Mouse (Mus musculus) stomach, postnatal 0 days (tissue): ENCODE data around the gene Dnajc4. TPM values are rescaled to one million over a fixed set of nuclear protein-coding genes. Genes with fewer than 3 reads are reported as not detected.
A peak's percentile ranks its signal among the peaks of the same experiment; 100 is the strongest.

Experiments
- ATAC-seq: fragments of 200-750 bp; cut with Nextera tagmentation; 2 replicates; pipeline ENCODE4 v1.8.0; 2017; ENCODE audit not compliant: low FRiP score, low TSS enrichment
- DNase-seq: peaks from one replicate; pipeline ENCODE4 v3.0.0-alpha.2; 2016; ENCODE audit warnings: low spot score
- H3K27ac ChIP-seq: fragments of 300-500 bp; sonication (generic); replicated peaks from 2 replicates; pipeline ENCODE4 v1.5.1; 2014; ENCODE audit warnings: mild to moderate bottlenecking, control low read depth
- H3K27me3 ChIP-seq: fragments of 300-500 bp; sonication (generic); 2 replicates; pipeline ENCODE4 v1.6.1; 2014; ENCODE audit warnings: low read length; ENCODE audit not compliant: control insufficient read depth, insufficient read depth
- H3K36me3 ChIP-seq: fragments of 300-500 bp; sonication (generic); 2 replicates; pipeline ENCODE4 v1.6.1; 2014; ENCODE audit warnings: low read length, mixed read lengths; ENCODE audit not compliant: control insufficient read depth, insufficient read depth
- H3K4me1 ChIP-seq: fragments of 300-500 bp; sonication (generic); replicated peaks from 2 replicates; pipeline ENCODE4 v1.6.1; 2014; ENCODE audit warnings: antibody characterized with exemption; ENCODE audit not compliant: control insufficient read depth, insufficient read depth
- H3K4me2 ChIP-seq: fragments of 300-500 bp; sonication (generic); replicated peaks from 2 replicates; pipeline ENCODE4 v1.6.1; 2014; ENCODE audit warnings: low read depth, mild to moderate bottlenecking, control low read depth, moderate library complexity
- H3K4me3 ChIP-seq: fragments of 300-500 bp; sonication (generic); 2 replicates; pipeline ENCODE4 v1.5.1; 2014; ENCODE audit warnings: low read depth, low read length, control low read depth
- H3K9ac ChIP-seq: fragments of 300-500 bp; sonication (generic); 2 replicates; pipeline ENCODE4 v1.6.1; 2014; ENCODE audit warnings: mild to moderate bottlenecking, low read length, control low read depth, mixed read lengths
- H3K9me3 ChIP-seq: fragments of 300-500 bp; sonication (generic); 2 replicates; pipeline ENCODE4 v1.6.1; 2016; ENCODE audit warnings: low read length; ENCODE audit not compliant: control insufficient read depth
- CTCF ChIP-seq: IDR thresholded peaks from 2 replicates; pipeline ENCODE4 v1.5.1; 2016; ENCODE audit warnings: antibody characterized with exemption, low read depth, mild to moderate bottlenecking, moderate library complexity
- EP300 ChIP-seq: optimal IDR thresholded peaks from 2 replicates; pipeline ENCODE3; 2016; ENCODE audit warnings: antibody characterized with exemption
- WGBS: fragments of 180-500 bp; shearing (Covaris S2); extraction: QIAGEN DNeasy Blood & Tissue Kit; methylation state at CpG from one replicate; pipeline ENCODE4 v1.1.7; 2014; 5-methylcytosine and 5-hydroxymethylcytosine counted together
- polyA plus RNA-seq: library from polyadenylated mRNA; unstranded; fragments of >200 nt; fragmentation: Nextera tagmentation; extraction: Ambion mirVana; gene quantifications from 2 replicates; pipeline ENCODE4 v1.2.1, GENCODE M21; 2015

The Dnajc4 gene
- polyA plus RNA-seq, 1 experiment from 2014 or later, result 33.0 TPM

DNA sequence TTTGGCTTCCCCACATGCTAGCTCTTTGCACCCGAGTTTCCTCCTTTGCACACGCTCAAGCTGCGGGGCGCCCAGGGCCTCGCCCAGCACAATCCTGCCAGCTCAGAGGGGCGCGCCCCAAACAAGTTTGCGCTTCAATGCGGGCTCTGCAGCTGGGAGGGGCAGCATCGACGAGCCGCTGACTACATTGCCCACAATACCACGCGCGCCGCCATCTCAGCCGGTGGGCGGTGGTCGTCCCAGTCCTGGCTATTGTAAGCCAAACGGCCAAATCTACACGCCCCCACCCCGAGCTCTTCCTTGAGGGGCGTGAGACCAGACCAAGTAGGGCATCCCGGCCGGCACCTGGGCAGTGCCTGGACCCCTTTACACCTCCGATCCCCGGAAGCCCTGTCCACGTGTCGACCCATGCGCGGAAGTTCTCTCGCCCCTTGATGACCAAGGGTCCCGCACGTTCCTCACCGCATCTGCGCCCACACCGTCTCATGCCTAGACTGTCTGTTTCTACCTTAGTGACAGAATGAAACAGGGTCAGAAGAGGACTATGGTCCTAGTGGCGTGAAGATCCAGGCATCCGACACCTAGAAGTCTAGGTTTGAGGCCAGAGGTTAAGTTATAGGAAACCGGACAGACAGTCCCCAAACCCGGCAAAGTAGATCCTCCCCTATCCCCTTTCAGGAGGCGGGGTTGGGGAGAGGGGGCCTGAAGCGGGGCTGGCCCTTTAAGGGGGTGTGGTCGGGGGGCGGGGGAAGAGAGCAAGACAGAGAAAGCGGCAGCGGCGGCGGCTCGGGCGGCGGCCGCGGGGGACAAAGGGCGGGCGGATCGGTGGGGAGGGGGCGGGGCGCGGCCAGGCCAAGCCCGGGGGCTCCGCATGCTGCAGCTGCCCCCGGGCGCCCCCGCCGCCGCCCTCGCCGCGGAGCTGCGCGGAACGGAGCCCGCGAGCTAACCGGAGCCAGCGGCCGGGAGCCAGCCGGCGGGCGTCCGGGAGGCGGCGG lies 17.9 kb downstream of the Dnajc4 start, which contains the start of gene Ppp1r14b:
TSS of gene Ppp1r14b (plus strand) at position 758 of the 995 bp plus-strand sequence.
- Histone ChIP-seq H3K4me3 (peak within 1 kb of the TSS; percentile 65), H3K9me3 (no peaks in the 10 kb centered on the region), H3K36me3 (peaks cover 6% of the 10 kb centered on the region), H3K4me1 (peaks cover 13% of the 10 kb centered on the region), H3K4me2 (peak within 1 kb of the TSS; percentile 74), H3K27me3 (no peaks in the 10 kb centered on the region), H3K9ac (peak within 1 kb of the TSS; percentile 69), H3K27ac (peak within 1 kb of the TSS; percentile 93)
- no peak for TF ChIP-seq EP300
- no peak for TF ChIP-seq CTCF
- DNase-seq, result peak; percentile 92
- ATAC-seq, result peak; percentile 74
- 1% methylated on average over 46 of the region's 84 CpGs for WGBS

DNA sequence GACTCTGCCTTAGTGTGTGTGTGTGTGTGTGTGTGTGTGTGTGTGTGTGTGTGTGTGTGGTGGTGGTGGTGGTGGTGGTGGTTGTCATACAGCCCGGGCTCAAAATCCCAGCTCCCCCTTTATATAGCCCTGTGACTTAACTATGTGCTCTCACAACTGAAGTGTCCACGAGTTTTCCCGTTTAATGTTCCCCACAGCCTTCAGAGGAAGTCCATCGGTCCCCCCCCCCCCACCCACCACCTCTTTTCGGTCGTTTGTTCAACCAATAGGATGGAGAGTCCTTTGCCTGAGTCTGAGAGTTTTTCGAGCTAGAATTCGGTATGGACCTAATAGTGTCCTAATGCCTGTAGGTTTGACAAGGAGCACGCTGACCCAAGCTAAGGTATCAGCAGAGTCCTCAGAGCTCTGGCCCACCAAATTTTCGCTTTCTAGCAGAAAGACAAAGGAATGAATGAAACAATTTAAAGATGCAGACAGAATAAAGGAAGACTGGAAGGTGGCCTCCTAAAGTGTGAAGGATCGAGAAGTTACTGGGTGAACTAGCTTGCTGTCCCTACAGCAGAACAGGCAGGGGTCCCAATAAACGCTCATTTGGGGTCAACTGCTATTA lies 18.7 kb downstream of the Dnajc4 start:
- TF ChIP-seq CTCF (no peak), EP300 (no peak)
- Histone ChIP-seq H3K4me2 (peak overlapping the region; percentile 74), H3K9ac (no peak overlapping the region), H3K4me3 (peak overlapping the region; percentile 65), H3K27ac (peak overlapping the region; percentile 93), H3K4me1 (peaks cover 13% of the 10 kb centered on the region), H3K27me3 (no peaks in the 10 kb centered on the region), H3K36me3 (peaks cover 6% of the 10 kb centered on the region), H3K9me3 (no peaks in the 10 kb centered on the region)
- 31% methylated on average over 12 of the region's 12 CpGs for WGBS
- ATAC-seq (no peak), DNase-seq (no peak)

DNA sequence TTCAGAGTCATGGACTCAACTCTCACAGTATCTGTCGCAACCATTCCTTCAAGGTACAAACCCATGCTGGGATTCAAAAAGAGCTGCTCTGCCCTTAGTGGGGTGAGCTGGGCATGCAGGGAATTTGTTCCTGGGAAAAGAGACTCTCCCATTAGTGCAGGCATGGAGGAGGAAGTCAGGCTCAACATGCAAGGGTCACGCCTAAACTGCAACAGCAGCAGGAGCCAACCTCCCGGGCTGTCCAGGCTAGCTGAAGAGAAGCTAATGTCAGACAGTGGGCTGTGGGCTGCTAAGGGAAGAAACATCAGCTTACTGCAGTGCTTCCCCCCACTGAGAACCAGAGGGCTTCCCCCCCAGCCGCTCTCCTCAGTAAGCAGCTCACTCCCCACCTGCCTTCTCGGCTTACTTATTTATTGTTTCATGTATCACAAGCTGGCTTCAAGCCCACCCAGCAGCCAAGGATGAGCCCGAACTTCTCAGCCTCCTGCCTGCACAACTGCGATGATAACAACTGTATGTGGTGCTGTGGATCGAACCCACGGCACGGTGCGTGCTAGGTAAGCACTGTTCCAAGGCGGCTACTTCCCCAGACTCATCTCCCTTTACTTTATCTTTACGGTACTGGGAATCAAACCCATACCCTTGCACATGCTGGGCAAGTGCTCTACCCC lies 20.0 kb downstream of the Dnajc4 start:
- peaks cover 10% of the 10 kb centered on the region for H3K4me1 ChIP-seq
- ATAC-seq (no peak), DNase-seq (no peak)
- no peaks in the 10 kb centered on the region for H3K9me3 ChIP-seq
- 76% methylated on average over 13 of the region's 13 CpGs for WGBS
- TF ChIP-seq EP300 (no peak), CTCF (no peak)
- no peak overlapping the region for H3K9ac ChIP-seq
- no peak overlapping the region for H3K4me3 ChIP-seq
- H3K4me2 ChIP-seq, result no peak overlapping the region
- H3K36me3 ChIP-seq, result no peaks in the 10 kb centered on the region
- peak overlapping the region; percentile 56; the same call in 1 of the 2 replicates for H3K27ac ChIP-seq
- H3K27me3 ChIP-seq, result no peaks in the 10 kb centered on the region

DNA sequence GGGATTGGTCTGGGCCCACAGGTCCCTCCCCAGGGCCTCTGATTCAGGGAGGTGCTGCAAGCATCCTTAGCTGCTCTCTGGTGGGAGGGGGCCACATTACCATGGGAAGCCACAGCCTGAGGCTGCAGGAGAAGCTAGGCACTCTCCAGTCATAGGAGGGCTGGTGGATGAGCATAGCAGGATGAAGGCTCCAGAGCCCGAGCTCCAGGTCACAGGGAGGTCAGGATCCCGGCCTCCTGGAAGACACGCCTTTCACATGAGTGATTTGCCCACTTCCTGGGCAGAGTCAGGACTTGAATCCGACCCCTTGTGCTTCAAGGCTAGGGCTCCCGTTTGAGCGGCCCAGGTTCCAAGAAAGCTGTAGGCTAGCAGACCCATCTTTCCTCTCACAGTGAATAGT lies 20.7 kb downstream of the Dnajc4 start:
- H3K4me1 ChIP-seq, result peaks cover 10% of the 10 kb centered on the region
- DNase-seq (no peak), ATAC-seq (no peak)
- H3K4me2 ChIP-seq, result no peak overlapping the region
- WGBS, result 31% methylated on average over 6 of the region's 6 CpGs
- H3K27me3 ChIP-seq, result no peaks in the 10 kb centered on the region
- TF ChIP-seq EP300 (no peak), CTCF (no peak)
- no peaks in the 10 kb centered on the region for H3K36me3 ChIP-seq
- H3K9ac ChIP-seq, result no peak overlapping the region
- no peaks in the 10 kb centered on the region for H3K9me3 ChIP-seq
- peak overlapping the region; percentile 56; the same call in 1 of the 2 replicates for H3K27ac ChIP-seq
- H3K4me3 ChIP-seq, result no peak overlapping the region

DNA sequence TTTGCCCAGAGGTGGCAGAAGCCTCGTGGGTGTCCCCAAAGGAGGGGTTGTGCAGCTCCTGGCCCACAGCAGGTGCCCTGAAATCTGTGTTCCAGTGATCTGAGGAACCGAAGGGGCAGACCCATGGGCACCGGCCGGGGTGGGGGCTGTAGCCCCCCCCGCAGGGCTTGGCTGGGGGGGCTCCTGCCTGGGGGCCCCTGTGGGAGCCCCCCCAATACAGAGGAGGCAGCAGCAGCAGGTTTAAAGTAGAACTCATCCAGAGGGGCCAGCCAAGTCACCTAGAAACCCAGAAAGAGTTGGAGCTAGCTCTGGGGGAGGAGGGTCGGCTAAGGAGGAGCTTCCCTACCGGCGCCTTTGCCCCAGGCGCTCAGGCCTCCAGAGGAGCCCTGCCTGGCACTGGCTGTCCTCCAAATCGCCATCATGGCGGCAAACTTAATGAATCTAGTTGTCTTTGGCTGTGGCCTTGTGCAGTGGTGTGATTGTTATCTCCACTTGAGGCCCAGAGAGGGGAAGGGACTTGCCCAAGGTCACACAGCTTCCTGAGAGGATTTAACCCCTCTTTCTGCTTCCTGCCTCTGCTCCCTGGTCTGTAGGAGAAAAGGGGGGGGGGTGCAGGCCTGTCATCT lies 21.8 kb downstream of the Dnajc4 start:
- TF ChIP-seq CTCF, result no peak
- TF ChIP-seq EP300, result no peak
- Histone ChIP-seq H3K9me3 (no peaks in the 10 kb centered on the region), H3K4me1 (peaks cover 10% of the 10 kb centered on the region), H3K4me2 (peak overlapping the region; percentile 87), H3K27me3 (no peaks in the 10 kb centered on the region), H3K36me3 (peaks cover 10% of the 10 kb centered on the region), H3K9ac (peak overlapping the region; percentile 31; the same call in 1 of the 2 replicates), H3K27ac (peak overlapping the region; percentile 25; the same call in 1 of the 2 replicates), H3K4me3 (no peak overlapping the region)
- ATAC-seq (no peak), DNase-seq (no peak)
- WGBS, result 33% methylated on average over 10 of the region's 11 CpGs
